Mouse (Mus musculus) monocyte, adult 2 months (primary cell): Measurements from ENCODE around the gene Mgat4b.
A peak's percentile ranks its signal among the peaks of the same experiment; 100 is the strongest.

ENCODE experiments used
- DNase-seq, 2 experiments: peaks; one replicate each; pipeline ENCODE4 v3.0.0; 2022; ENCODE audit warnings: low spot score in 2 of 2, low read depth in 1 of 2

Gene Mgat4b

GRCm38 (mm10) chr11:50224671-50225530 is 14.2 kb downstream of the Mgat4b start:
- no peak for DNase-seq

- no peak for DNase-seq
These were observed 15.1 kb downstream of the Mgat4b start for GRCm38 (mm10) chr11:50225611-50226378.

- no peak for DNase-seq
These were observed 15.7 kb downstream of the Mgat4b start for GRCm38 (mm10) chr11:50226406-50226805.

GRCm38 (mm10) chr11:50227226-50227625 is 16.5 kb downstream of the Mgat4b start:
- DNase-seq = no peak

- DNase-seq = no peak
These were observed 17.0 kb downstream of the Mgat4b start for GRCm38 (mm10) chr11:50227736-50228135.

- no peak for DNase-seq
These were observed 18.1 kb downstream of the Mgat4b start for GRCm38 (mm10) chr11:50228772-50229171.

GRCm38 (mm10) chr11:50229252-50229910 is 18.7 kb downstream of the Mgat4b start:
- no peak for DNase-seq

GRCm38 (mm10) chr11:50230481-50231304 is 20.0 kb downstream of the Mgat4b start:
- no peak for DNase-seq

GRCm38 (mm10) chr11:50231411-50231810 is 20.7 kb downstream of the Mgat4b start:
- no peak for DNase-seq

GRCm38 (mm10) chr11:50233022-50233421 is 22.3 kb downstream of the Mgat4b start:
- DNase-seq = no peak

- DNase-seq = no peak
These were observed 23.3 kb downstream of the Mgat4b start for GRCm38 (mm10) chr11:50233993-50234392.

GRCm38 (mm10) chr11:50234606-50235005 is 23.9 kb downstream of the Mgat4b start:
- no peak for DNase-seq

GRCm38 (mm10) chr11:50236540-50236936 is 25.8 kb downstream of the Mgat4b start:
- DNase-seq = peak; percentile 72 to 84

- DNase-seq = no peak
These were observed 26.5 kb downstream of the Mgat4b start for GRCm38 (mm10) chr11:50236937-50237835.

- no peak for DNase-seq
These were observed 27.6 kb downstream of the Mgat4b start, which contains the start of gene Ltc4s for GRCm38 (mm10) chr11:50238324-50238723. Ltc4s (minus strand) TSS chr11:50238616.

- no peak for DNase-seq
These were observed 28.4 kb downstream of the Mgat4b start for GRCm38 (mm10) chr11:50238821-50239791.

- no peak for DNase-seq
These were observed 29.7 kb downstream of the Mgat4b start for GRCm38 (mm10) chr11:50240235-50240911.

- peak in 1 of 2 experiments; percentile 21 for DNase-seq
These were observed 33.2 kb downstream of the Mgat4b start for GRCm38 (mm10) chr11:50243926-50244325.
